Mouse (Mus musculus): ENCODE measurements around the gene Proser1. TPM values are rescaled to one million over a fixed set of nuclear protein-coding genes. Genes with fewer than 3 reads are reported as not detected.

The Proser1 gene
- 6.7 and 10.4 TPM in 2 replicates for total RNA-seq (2017)

GRCm38 (mm10) chr3:53463046-53463764, at the start of gene Proser1, which contains the start of gene Nhlrc3:
TSS of gene Proser1 (plus strand) at chr3:53463666.
TSS of gene Nhlrc3 (minus strand) at chr3:53463332.
- ATAC-seq (replicated peaks; ENCODE audit: low read depth, poor library complexity, severe bottlenecking), result peak; percentile 86

- no peak for ATAC-seq (replicated peaks; ENCODE audit: low read depth, poor library complexity, severe bottlenecking)
These were observed 49.5 kb upstream of the Proser1 start for GRCm38 (mm10) chr3:53413959-53414358.

DNA sequence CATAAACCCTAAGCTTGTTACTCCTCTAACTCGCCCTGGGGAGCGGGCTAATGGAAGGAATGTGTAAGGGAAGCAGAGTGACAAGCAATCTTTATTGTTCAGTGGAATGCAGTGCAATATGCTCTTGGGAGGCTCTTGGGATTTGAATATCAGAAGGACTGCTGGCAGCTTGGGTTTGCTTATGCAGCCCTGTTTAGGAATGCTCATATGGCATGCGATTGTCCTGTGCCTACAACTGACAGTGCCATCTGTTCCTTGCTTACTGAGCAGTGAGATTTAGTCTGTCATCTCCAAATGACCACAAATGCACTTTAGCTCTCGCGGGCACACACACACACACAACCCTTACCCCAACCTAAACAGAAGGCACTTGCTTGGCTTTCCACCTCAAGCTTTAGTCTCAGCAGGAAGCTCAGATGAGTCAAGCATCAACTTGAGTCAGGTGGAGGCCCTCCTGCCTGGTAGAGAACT, 47.4 kb upstream of the Proser1 start:
- no peak for ATAC-seq (replicated peaks; ENCODE audit: low read depth, poor library complexity, severe bottlenecking)

GRCm38 (mm10) chr3:53417701-53418100, 45.8 kb upstream of the Proser1 start:
- ATAC-seq (replicated peaks; ENCODE audit: low read depth, poor library complexity, severe bottlenecking), result no peak

DNA sequence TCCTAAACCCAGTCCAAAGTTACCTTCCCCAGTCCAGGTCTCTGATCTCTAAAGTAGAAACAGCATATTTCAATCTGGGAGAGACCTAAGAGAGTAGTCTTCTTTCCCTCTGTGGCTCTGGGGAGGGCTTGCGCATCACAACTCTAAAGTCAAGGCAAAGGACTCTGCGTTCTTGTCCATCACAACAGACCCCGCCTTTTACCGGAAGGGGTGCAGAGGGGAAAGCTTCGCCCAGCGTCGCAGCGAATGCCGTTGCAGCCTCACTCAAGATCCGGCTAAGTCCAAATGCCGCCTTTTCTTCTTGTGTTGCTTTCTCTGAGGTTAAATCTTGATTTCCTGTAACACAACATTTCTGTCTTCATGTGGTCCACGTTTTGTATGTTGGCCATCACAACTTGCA, 41.8 kb upstream of the Proser1 start:
- ATAC-seq (replicated peaks; ENCODE audit: low read depth, poor library complexity, severe bottlenecking), result no peak

- ATAC-seq (replicated peaks; ENCODE audit: low read depth, poor library complexity, severe bottlenecking), result no peak
These were observed 40.8 kb upstream of the Proser1 start for GRCm38 (mm10) chr3:53422691-53423090.

DNA sequence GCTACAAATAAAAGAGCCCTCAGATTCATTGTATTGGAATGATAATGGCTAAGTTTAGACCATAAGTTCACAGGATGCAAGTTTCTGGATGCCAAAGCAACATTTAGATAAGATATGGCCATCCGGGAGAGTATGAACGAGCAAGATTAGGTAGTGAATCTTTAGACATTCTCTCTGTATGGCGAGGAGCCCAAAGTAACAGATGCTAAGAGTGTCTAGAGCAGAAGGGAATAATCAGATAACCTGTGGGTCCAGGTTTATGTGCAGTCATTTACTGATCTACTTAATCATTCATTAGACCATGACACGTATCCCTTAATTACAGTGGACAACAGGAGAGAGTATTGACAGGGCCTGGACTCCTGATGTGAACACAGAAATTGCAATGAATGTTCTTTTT, 39.9 kb upstream of the Proser1 start:
- no peak for ATAC-seq (replicated peaks; ENCODE audit: low read depth, poor library complexity, severe bottlenecking)

GRCm38 (mm10) chr3:53434610-53435009, 28.9 kb upstream of the Proser1 start:
- no peak for ATAC-seq (replicated peaks; ENCODE audit: low read depth, poor library complexity, severe bottlenecking)

DNA sequence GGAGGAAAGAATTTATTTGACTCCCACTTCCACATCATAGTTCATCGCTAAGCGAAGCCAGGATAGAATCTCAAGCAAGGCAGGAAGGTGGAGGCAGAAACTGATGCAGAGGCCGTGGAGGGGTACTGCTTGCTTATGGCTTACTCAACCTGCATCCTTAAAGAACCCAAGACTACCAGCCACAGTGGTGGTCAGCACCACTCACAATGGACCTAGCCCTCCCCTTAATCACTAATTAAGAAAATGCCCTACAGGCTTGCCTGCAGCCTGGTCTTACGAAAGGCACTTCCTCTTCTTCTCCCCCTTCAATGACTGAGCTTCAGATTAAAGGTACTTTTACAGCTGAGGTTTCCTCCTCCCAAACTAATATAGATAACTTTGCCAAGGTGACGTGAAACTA, 26.9 kb upstream of the Proser1 start:
- ATAC-seq (replicated peaks; ENCODE audit: low read depth, poor library complexity, severe bottlenecking), result peak; percentile 62

GRCm38 (mm10) chr3:53445540-53445939, 17.9 kb upstream of the Proser1 start:
- ATAC-seq (replicated peaks; ENCODE audit: low read depth, poor library complexity, severe bottlenecking), result no peak

GRCm38 (mm10) chr3:53446801-53447200, 16.7 kb upstream of the Proser1 start:
- no peak for ATAC-seq (replicated peaks; ENCODE audit: low read depth, poor library complexity, severe bottlenecking)

DNA sequence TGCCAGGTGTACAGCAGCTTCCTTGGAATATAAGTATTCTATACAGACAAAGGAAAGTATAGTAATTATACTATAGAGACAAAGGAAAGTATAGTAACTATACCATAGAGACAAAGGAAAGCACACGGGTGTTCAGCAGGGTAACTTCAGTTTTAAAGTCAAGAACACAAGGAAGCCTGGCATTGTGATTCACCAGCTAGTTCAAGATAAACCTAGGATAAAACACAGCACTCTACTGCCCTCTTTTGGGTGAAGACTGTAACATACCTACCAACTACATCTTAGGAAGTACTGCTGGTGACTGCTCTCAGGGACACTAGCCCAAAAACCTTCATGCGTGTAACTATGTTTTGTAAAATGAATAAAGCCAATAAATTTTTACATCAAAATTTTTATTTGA, 15.3 kb upstream of the Proser1 start:
- peak; percentile 99 for ATAC-seq (replicated peaks; ENCODE audit: low read depth, poor library complexity, severe bottlenecking)

DNA sequence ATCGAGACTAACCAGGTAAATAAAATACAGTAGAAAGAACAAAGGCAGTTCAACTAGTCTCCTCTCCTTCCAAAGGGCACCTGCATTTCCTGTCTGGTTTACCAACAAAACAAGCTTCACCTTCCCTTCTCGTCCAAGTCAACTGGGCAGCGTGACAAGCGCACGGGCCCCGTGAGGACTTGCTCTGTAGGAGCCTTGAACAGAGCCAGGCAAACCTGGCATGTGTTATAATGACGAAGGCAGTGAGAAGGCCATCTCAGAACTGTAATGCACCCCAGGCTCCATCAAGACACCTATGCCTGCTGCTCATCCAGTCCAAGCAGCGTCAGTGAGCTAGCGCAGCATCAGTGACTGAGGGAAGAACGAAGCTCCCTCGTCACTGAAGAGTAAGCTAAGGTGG, 12.8 kb upstream of the Proser1 start:
- ATAC-seq (replicated peaks; ENCODE audit: low read depth, poor library complexity, severe bottlenecking), result no peak

DNA sequence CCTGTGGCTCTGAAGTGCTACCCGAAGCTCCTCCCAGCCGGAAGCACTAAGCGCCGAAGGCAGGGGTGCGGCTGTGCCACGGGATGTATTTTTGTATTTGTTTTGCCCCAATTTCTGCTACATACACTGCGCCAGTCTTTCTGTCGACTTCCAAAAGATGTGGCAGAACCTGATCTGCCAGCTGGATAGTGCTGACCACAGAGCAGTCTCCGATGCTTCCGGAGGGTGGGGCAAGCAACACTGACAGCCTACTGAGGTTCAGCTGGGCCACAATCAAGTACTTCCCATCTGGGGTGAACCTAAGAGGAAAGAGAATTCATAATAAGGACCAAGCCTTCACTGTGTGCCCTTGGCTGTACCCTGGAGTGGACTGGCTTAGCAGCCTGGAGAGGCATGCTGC, 11.1 kb upstream of the Proser1 start:
- no peak for ATAC-seq (replicated peaks; ENCODE audit: low read depth, poor library complexity, severe bottlenecking)

GRCm38 (mm10) chr3:53453346-53453745, 10.1 kb upstream of the Proser1 start:
- ATAC-seq (replicated peaks; ENCODE audit: low read depth, poor library complexity, severe bottlenecking), result no peak

- no peak for ATAC-seq (replicated peaks; ENCODE audit: low read depth, poor library complexity, severe bottlenecking)
These were observed 9.5 kb upstream of the Proser1 start for GRCm38 (mm10) chr3:53454005-53454404.

GRCm38 (mm10) chr3:53454561-53454960, 8.9 kb upstream of the Proser1 start:
- ATAC-seq (replicated peaks; ENCODE audit: low read depth, poor library complexity, severe bottlenecking), result no peak

- no peak for ATAC-seq (replicated peaks; ENCODE audit: low read depth, poor library complexity, severe bottlenecking)
These were observed 8.5 kb upstream of the Proser1 start for GRCm38 (mm10) chr3:53454984-53455383.

DNA sequence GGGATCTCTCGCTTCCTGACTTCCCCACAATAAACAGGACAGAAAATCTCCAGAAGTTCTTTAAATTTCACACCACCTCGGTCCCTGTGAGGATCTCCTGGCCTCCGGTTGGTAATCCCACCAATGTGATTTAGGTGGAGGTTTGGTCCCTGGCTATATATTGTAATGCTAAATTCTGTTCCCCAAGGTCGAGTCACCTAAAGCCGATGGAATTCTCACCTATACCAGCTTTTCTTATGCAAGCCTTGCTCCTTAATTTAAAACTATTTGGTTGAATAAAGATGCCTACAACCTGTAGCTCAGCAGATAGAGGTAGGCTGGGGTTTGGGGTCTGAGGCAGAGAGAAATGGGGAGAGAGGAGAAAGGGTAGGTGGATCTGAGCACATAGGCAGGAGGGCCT, 5.7 kb upstream of the Proser1 start:
- ATAC-seq (replicated peaks; ENCODE audit: low read depth, poor library complexity, severe bottlenecking), result no peak

GRCm38 (mm10) chr3:53460106-53460505, 3.4 kb upstream of the Proser1 start:
- ATAC-seq (replicated peaks; ENCODE audit: low read depth, poor library complexity, severe bottlenecking), result peak; percentile 20; the same call in 1 of the 2 replicates

DNA sequence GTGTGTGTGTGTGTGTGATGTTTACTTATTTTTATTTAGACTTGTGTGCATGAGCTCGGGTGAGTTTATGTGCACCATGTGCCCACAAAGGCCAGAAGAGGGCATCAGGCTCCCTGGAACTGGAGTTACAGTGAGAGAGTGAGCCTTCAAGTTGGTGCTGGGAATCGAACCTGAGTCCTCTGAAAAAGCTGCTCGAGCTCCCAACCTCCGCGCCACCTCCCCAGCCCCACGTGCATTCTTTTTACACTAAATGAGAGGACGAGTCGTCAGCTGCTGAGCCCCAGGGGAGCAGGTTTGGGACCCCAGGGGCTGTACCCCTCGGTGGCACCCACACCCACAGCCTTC, 793 bp upstream of the Proser1 start:
- peak; percentile 2 for ATAC-seq (replicated peaks; ENCODE audit: low read depth, poor library complexity, severe bottlenecking)

- no peak for ATAC-seq (replicated peaks; ENCODE audit: low read depth, poor library complexity, severe bottlenecking)
These were observed 274 bp downstream of the Proser1 start for GRCm38 (mm10) chr3:53463765-53464114.
